In genomic region chr7:45560241-45560640, GRCm38 (mm10) we compare ENCODE assay signal across 26 mouse cellular contexts. TPM values are rescaled to one million over a fixed set of nuclear protein-coding genes. Genes with fewer than 3 reads are reported as not detected.
DNase-seq lines count a peak whose midpoint lies in the region; ATAC-seq and TF ChIP-seq lines count a peak whose summit lies in the region.
"Had no signal": no experiment of that assay in that cellular context is flagged by ENCODE, and none has a peak within 500 bp of the region (broad histone marks: within the 10 kb centered on the region; RNA-seq: fewer than 3 reads in every experiment).

No protein-coding gene starts in this region.

- H3K4me2 ChIP-seq in liver, embryonic 13.5 days: peak overlapping the region; percentile 63; the same call in 1 of the 2 replicates
- H3K4me2 ChIP-seq: forebrain, embryonic 12.5 days; midbrain, embryonic 15.5 days had no signal

- peak overlapping the region; percentile 72 for H3K9ac ChIP-seq in ES-E14 (ENCODE audit: insufficient read depth, low read depth, low read length, poor library complexity, severe bottlenecking)
- H3K9ac ChIP-seq in liver, embryonic 13.5 days: no peak overlapping the region
- H3K9ac ChIP-seq: forebrain, embryonic 12.5 days; hindbrain, embryonic 14.5 days; intestine, embryonic 15.5 days; midbrain, embryonic 15.5 days had no signal

- intact Hi-C loops in heart, postnatal 14 days (cut with DNase I): loop anchor here (5.0 kb wide), 1 partner anchor 108 kb away; no protein-coding TSS in a partner anchor

- H3K4me3 ChIP-seq in ES-E14 (ENCODE audit: insufficient read depth in 1 of 2, low read depth in 1 of 2, low read length in 2 of 2, poor library complexity in 1 of 2, severe bottlenecking in 1 of 2): peak overlapping the region; percentile 47 to 64; a peak in 3 of 4 replicates
- H3K4me3 ChIP-seq in liver, embryonic 13.5 days (replicated peaks): no peak overlapping the region
- H3K4me3 ChIP-seq: forebrain, embryonic 12.5 days; heart, embryonic 13.5 days; intestine, embryonic 15.5 days; limb, embryonic 10.5 days; midbrain, embryonic 15.5 days had no signal

- H3K27ac ChIP-seq in ES-E14 (ENCODE audit: insufficient read depth, low read depth, low read length, poor library complexity, severe bottlenecking): peak overlapping the region; percentile 98
- no peak overlapping the region for H3K27ac ChIP-seq in liver, embryonic 13.5 days
- H3K27ac ChIP-seq: forebrain, embryonic 12.5 days; heart, embryonic 13.5 days; hindbrain, embryonic 14.5 days; intestine, embryonic 15.5 days; limb, embryonic 10.5 days; midbrain, embryonic 15.5 days had no signal

- peak; percentile 33 for DNase-seq in thymus, postnatal 14 days
- DNase-seq in thymus, postnatal 4 days: no peak
- no peak for DNase-seq in ES-E14 (ENCODE audit: low read depth, low spot score)
- DNase-seq in liver, embryonic 13.5 days: no peak
- no peak for DNase-seq in urinary bladder, postnatal 4 days (ENCODE audit: low spot score in 2 of 2)
- no peak for DNase-seq in heart, postnatal 14 days
- DNase-seq in spleen, adult 12 weeks (ENCODE audit: low spot score): no peak
- DNase-seq: cerebellum, adult 18-20 months; cerebellum, postnatal 25 days; gastrocnemius, postnatal 14 days; heart, adult 18-20 months; heart, postnatal 36 days; kidney, adult 9 months; lung, postnatal 10 days; right cerebral cortex, postnatal 25 days; thymus, postnatal 25 days had no signal

- H3K9me3 ChIP-seq in ES-E14 (ENCODE audit: control insufficient read depth, insufficient read depth, low read depth, low read length): no peaks in the 10 kb centered on the region
- H3K9me3 ChIP-seq in liver, embryonic 13.5 days (replicated peaks): no peaks in the 10 kb centered on the region
- H3K9me3 ChIP-seq: forebrain, embryonic 12.5 days; heart, embryonic 13.5 days; intestine, embryonic 15.5 days; limb, embryonic 10.5 days; midbrain, embryonic 15.5 days had no signal

- in situ Hi-C loops in ES-E14 (cut with MboI; ENCODE audit: low sequenced_read_pairs in 2 of 2, unreplicated experiment in 2 of 2): no loop called here

- peaks cover 10 to 15% of the 10 kb centered on the region in 2 experiments; a peak in 3 of 4 replicates for H3K4me1 ChIP-seq in ES-E14 (ENCODE audit: control insufficient read depth in 2 of 2, insufficient read depth in 2 of 2, low read length in 2 of 2, poor library complexity in 1 of 2)
- H3K4me1 ChIP-seq in liver, embryonic 13.5 days (replicated peaks): peaks cover 38% of the 10 kb centered on the region
- H3K4me1 ChIP-seq: forebrain, embryonic 12.5 days; midbrain, embryonic 15.5 days had no signal

- peaks cover 6% of the 10 kb centered on the region; the same call in 1 of the 2 replicates for H3K36me3 ChIP-seq in ES-E14 (ENCODE audit: control insufficient read depth, insufficient read depth, low read length, poor library complexity, severe bottlenecking)
- no peaks in the 10 kb centered on the region for H3K36me3 ChIP-seq in liver, embryonic 13.5 days
- H3K36me3 ChIP-seq: forebrain, embryonic 12.5 days; heart, embryonic 13.5 days; intestine, embryonic 15.5 days; limb, embryonic 10.5 days; midbrain, embryonic 15.5 days had no signal

- WGBS in liver, embryonic 13.5 days (ENCODE audit: insufficient replicate concordance): 46% methylated on average over 7 of the region's 7 CpGs

- H3K27me3 ChIP-seq in liver, embryonic 13.5 days: no peaks in the 10 kb centered on the region
- H3K27me3 ChIP-seq: CH12.LX; intestine, embryonic 15.5 days; midbrain, embryonic 15.5 days; Patski had no signal

- no peak for ATAC-seq in liver, embryonic 13.5 days (ENCODE audit: low read depth)
- ATAC-seq: intestine, embryonic 15.5 days; midbrain, embryonic 15.5 days; Patski had no signal

TF ChIP-seq in ES-E14, 5 proteins besides CTCF, POLR2A, EP300 and RAD21:
- TF ChIP-seq MAFK (IDR thresholded peaks at IDR 0.05; ENCODE audit: insufficient read depth, low read depth, low read length) (peak; percentile 31; the same call in 1 of the 2 replicates), ZNF384 (IDR thresholded peaks at IDR 0.05; ENCODE audit: low read depth, low read length) (no peak)

RNA-seq across cellular contexts. Expression of gene Hsd17b14, which starts 5.5 kb away (rescaled TPM):
- total RNA-seq in ES-E14 (2012; rRNA removed): 32.5 and 33.0 TPM in 2 replicates
- polyA plus RNA-seq in liver, embryonic 13.5 days (2015; fragmentation: Nextera tagmentation; extraction: Ambion mirVana): 1.3 and 1.9 TPM in 2 replicates
- under 1 TPM; 0.19 to 0.39 TPM for total RNA-seq in heart, postnatal 14 days (2021)
- total RNA-seq: CH12.LX; megakaryocyte-erythroid progenitor cell, adult 5-6 weeks; neutrophil, adult 5-6 weeks had no signal
- polyA plus RNA-seq: hindbrain, embryonic 14.5 days; midbrain, embryonic 15.5 days had no signal

RNA-seq across cellular contexts. Expression of gene Bcat2, which starts 9.7 kb away (rescaled TPM):
- total RNA-seq in ES-E14 (2012; rRNA removed): 60.3 and 87.7 TPM in 2 replicates
- 44.1 and 45.4 TPM in 2 replicates for polyA plus RNA-seq in liver, embryonic 13.5 days (2015; fragmentation: Nextera tagmentation; extraction: Ambion mirVana)
- total RNA-seq in heart, postnatal 14 days (2021): 10 to 100 TPM; 85.5 to 94.6 TPM

RNA-seq across cellular contexts. Expression of gene Plekha4, which starts 34.1 kb away (rescaled TPM):
- total RNA-seq in ES-E14 (2012; rRNA removed): 17.8 and 20.2 TPM in 2 replicates
- 0.43 and 0.52 TPM in 2 replicates for polyA plus RNA-seq in liver, embryonic 13.5 days (2015; fragmentation: Nextera tagmentation; extraction: Ambion mirVana)
- 1 to 10 TPM; 1.9 to 2.1 TPM for total RNA-seq in heart, postnatal 14 days (2021)
- total RNA-seq: megakaryocyte-erythroid progenitor cell, adult 5-6 weeks had no signal

RNA-seq across cellular contexts. Expression of gene Ppp1r15a, which starts 34.2 kb away (rescaled TPM):
- 31.4 and 37.9 TPM in 2 replicates for total RNA-seq in ES-E14 (2012; rRNA removed)
- polyA plus RNA-seq in liver, embryonic 13.5 days (2015; fragmentation: Nextera tagmentation; extraction: Ambion mirVana): 180 and 197 TPM in 2 replicates
- 10 to 100 TPM; 21.7 to 32.8 TPM for total RNA-seq in heart, postnatal 14 days (2021)

RNA-seq across cellular contexts. Expression of gene Nucb1, which starts 50.0 kb away (rescaled TPM):
- 131 and 178 TPM in 2 replicates for total RNA-seq in ES-E14 (2012; rRNA removed)
- 110 and 127 TPM in 2 replicates for polyA plus RNA-seq in liver, embryonic 13.5 days (2015; fragmentation: Nextera tagmentation; extraction: Ambion mirVana)
- total RNA-seq in heart, postnatal 14 days (2021): 100 to 1,000 TPM; 116 to 137 TPM

Comparison
In these comparisons a context has a peak if more than half of its experiments do, and no peak if none do; other contexts are left out.
1. RNA of gene Hsd17b14, which starts 5.5 kb away (total RNA-seq): 32.5 to 33.0 TPM in ES-E14; 0.19 to 0.39 TPM in heart, postnatal 14 days; every median in the first group is over 10 times any median in the second.